In the genomic region with DNA sequence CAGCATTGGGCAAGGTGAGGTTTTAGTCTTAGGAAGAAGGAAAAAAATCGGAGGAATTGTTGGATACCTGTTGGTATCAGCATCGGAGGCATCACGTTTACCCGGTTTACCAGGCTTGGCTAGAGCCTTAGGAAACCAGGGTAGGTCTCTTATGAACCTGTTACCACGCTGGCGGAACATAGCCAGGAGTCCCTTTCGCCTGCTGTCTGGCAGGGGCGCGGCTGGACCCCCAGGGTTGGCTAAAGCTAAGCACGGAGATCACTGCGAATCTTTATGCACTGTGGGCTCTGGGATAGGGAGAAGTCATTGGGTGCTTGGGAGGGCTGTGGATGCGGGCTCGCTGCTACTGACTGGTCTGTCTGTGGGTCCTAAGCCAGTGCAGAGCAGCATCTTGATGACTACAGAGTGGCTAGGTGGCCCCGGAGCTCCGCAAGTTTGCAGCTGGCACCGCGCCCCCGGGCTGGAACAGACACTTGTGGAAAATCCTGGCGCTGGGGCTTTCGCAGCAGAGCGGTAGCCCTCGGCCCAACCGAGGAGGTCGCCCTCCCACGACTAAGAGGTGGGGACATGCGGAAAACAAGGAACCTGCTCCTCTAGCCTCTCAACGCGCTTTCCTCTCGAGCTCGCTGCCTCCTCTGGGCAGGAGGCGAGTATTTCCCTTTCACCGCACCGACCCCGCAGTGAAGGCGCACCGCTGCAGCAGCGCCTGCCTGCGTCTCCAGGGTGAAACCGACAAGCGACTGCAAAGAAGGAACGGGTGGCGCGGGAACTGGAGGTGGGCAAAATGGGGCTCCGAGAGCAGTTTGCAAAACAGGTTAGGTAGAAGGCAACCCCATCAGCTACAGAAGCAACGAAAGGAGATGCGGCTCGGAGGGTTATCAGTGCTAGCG, we compare ENCODE assay signal across 8 mouse cellular contexts. TPM values are rescaled to one million over a fixed set of nuclear protein-coding genes. Genes with fewer than 3 reads are reported as not detected.
DNase-seq lines count a peak whose midpoint lies in the region; ATAC-seq and TF ChIP-seq lines count a peak whose summit lies in the region.

No protein-coding gene starts in this region.

- no peak for TF ChIP-seq EP300 in lung, postnatal 0 days (IDR thresholded peaks at IDR 0.05)

- no peak for DNase-seq in lung, postnatal 0 days (ENCODE audit: low spot score)
- DNase-seq in lung, postnatal 25 days (ENCODE audit: low spot score), result no peak
- DNase-seq in embryonic facial prominence, embryonic 10.5 days (ENCODE audit: low spot score), result peak; percentile 56
- peak; percentile 54 for DNase-seq in hindbrain, embryonic 10.5 days (ENCODE audit: low spot score)
- peak; percentile 57 to 62 for DNase-seq in right cerebral cortex, adult 2 months (ENCODE audit: low spot score in 2 of 2)
- no peak for DNase-seq in urinary bladder, postnatal 14 days (ENCODE audit: low spot score)
- DNase-seq in MN1 (ENCODE audit: low spot score), result no peak

- peak overlapping the region; percentile 36 for H3K4me3 ChIP-seq in lung, postnatal 0 days (ENCODE audit: low read depth, low read length)
- peak overlapping the region; percentile 63 for H3K4me3 ChIP-seq in embryonic facial prominence, embryonic 10.5 days
- peak overlapping the region; percentile 65 for H3K4me3 ChIP-seq in hindbrain, embryonic 10.5 days
- H3K4me3 ChIP-seq in limb, embryonic 12.5 days (replicated peaks), result peak overlapping the region; percentile 49

- no peak overlapping the region for H3K9ac ChIP-seq in lung, postnatal 0 days (replicated peaks; ENCODE audit: low read depth)
- peak overlapping the region; percentile 40 for H3K9ac ChIP-seq in limb, embryonic 12.5 days (replicated peaks)

- TF ChIP-seq CTCF in lung, postnatal 0 days (IDR thresholded peaks at IDR 0.05), result no peak

- H3K9me3 ChIP-seq in lung, postnatal 0 days (ENCODE audit: low read length), result no peaks in the 10 kb centered on the region
- no peaks in the 10 kb centered on the region for H3K9me3 ChIP-seq in embryonic facial prominence, embryonic 10.5 days
- no peaks in the 10 kb centered on the region for H3K9me3 ChIP-seq in hindbrain, embryonic 10.5 days
- no peaks in the 10 kb centered on the region for H3K9me3 ChIP-seq in limb, embryonic 12.5 days

- H3K36me3 ChIP-seq in lung, postnatal 0 days (ENCODE audit: insufficient read depth, low read length), result no peaks in the 10 kb centered on the region
- no peaks in the 10 kb centered on the region for H3K36me3 ChIP-seq in embryonic facial prominence, embryonic 10.5 days (replicated peaks)
- no peaks in the 10 kb centered on the region for H3K36me3 ChIP-seq in hindbrain, embryonic 10.5 days
- H3K36me3 ChIP-seq in limb, embryonic 12.5 days, result no peaks in the 10 kb centered on the region

- 2% methylated on average over 46 of the region's 48 CpGs for WGBS in lung, postnatal 0 days
- WGBS in embryonic facial prominence, embryonic 10.5 days, result under 1% methylated on average over 48 of the region's 48 CpGs
- under 1% methylated on average over 48 of the region's 48 CpGs for WGBS in hindbrain, embryonic 10.5 days
- WGBS in limb, embryonic 12.5 days, result 1% methylated on average over 48 of the region's 48 CpGs

- no peak overlapping the region for H3K27ac ChIP-seq in lung, postnatal 0 days (ENCODE audit: low read length)
- H3K27ac ChIP-seq in embryonic facial prominence, embryonic 10.5 days (replicated peaks), result no peak overlapping the region
- H3K27ac ChIP-seq in hindbrain, embryonic 10.5 days, result peak overlapping the region; percentile 71
- H3K27ac ChIP-seq in limb, embryonic 12.5 days, result no peak overlapping the region

- no peaks in the 10 kb centered on the region for H3K4me1 ChIP-seq in lung, postnatal 0 days (ENCODE audit: insufficient read depth, low read depth, low read length)
- peaks cover 24% of the 10 kb centered on the region for H3K4me1 ChIP-seq in embryonic facial prominence, embryonic 10.5 days
- H3K4me1 ChIP-seq in hindbrain, embryonic 10.5 days (replicated peaks), result peaks cover 23% of the 10 kb centered on the region
- peaks cover 16% of the 10 kb centered on the region for H3K4me1 ChIP-seq in limb, embryonic 12.5 days (replicated peaks)

- H3K27me3 ChIP-seq in lung, postnatal 0 days (replicated peaks; ENCODE audit: insufficient read depth, low read length), result peaks cover 8% of the 10 kb centered on the region
- peaks cover 84% of the 10 kb centered on the region for H3K27me3 ChIP-seq in embryonic facial prominence, embryonic 10.5 days (replicated peaks; ENCODE audit: low read depth, poor library complexity, severe bottlenecking)
- peaks cover 72% of the 10 kb centered on the region for H3K27me3 ChIP-seq in hindbrain, embryonic 10.5 days (ENCODE audit: insufficient read depth, poor library complexity, severe bottlenecking)
- H3K27me3 ChIP-seq in limb, embryonic 12.5 days, result peaks cover 75% of the 10 kb centered on the region

- ATAC-seq in lung, postnatal 0 days, result no peak
- ATAC-seq in limb, embryonic 12.5 days (ENCODE audit: insufficient number of reproducible peaks, insufficient read depth, low FRiP score, low TSS enrichment, low read depth), result peak; percentile 43; the same call in 1 of the 2 replicates

- H3K4me2 ChIP-seq in lung, postnatal 0 days (replicated peaks; ENCODE audit: low read depth, low read length), result peak overlapping the region; percentile 67
- H3K4me2 ChIP-seq in limb, embryonic 12.5 days, result peak overlapping the region; percentile 91

RNA-seq across cellular contexts. Expression of a gene that starts 0.9 kb away (rescaled TPM):
- 0.37 TPM in 2 replicates for polyA plus RNA-seq in lung, postnatal 0 days (2015; fragmentation: Nextera tagmentation; extraction: Ambion mirVana)
- 1.0 and 1.2 TPM in 2 replicates for polyA plus RNA-seq in embryonic facial prominence, embryonic 10.5 days (2016; fragmentation: Nextera tagmentation; extraction: Ambion mirVana)
- 1.4 and 3.7 TPM in 2 replicates for polyA plus RNA-seq in hindbrain, embryonic 10.5 days (2016; fragmentation: Nextera tagmentation; extraction: Ambion mirVana)
- 3.2 TPM in 2 replicates for polyA plus RNA-seq in limb, embryonic 12.5 days (2016; fragmentation: Nextera tagmentation; extraction: Ambion mirVana)

Comparison
In these comparisons a context has a peak if more than half of its experiments do, and no peak if none do; other contexts are left out.
1. DNase-seq: peak in embryonic facial prominence, embryonic 10.5 days (single experiment), hindbrain, embryonic 10.5 days (single experiment) and right cerebral cortex, adult 2 months (2 of 2); none in lung, postnatal 0 days (single experiment), lung, postnatal 25 days (single experiment), urinary bladder, postnatal 14 days (single experiment) and MN1 (single experiment).
2. Peak in every context shown above with its lines, with median percentiles within 50 percentile points of each other: H3K4me3 ChIP-seq.